Mouse (Mus musculus): ENCODE measurements around the gene Rsph14.

DNA sequence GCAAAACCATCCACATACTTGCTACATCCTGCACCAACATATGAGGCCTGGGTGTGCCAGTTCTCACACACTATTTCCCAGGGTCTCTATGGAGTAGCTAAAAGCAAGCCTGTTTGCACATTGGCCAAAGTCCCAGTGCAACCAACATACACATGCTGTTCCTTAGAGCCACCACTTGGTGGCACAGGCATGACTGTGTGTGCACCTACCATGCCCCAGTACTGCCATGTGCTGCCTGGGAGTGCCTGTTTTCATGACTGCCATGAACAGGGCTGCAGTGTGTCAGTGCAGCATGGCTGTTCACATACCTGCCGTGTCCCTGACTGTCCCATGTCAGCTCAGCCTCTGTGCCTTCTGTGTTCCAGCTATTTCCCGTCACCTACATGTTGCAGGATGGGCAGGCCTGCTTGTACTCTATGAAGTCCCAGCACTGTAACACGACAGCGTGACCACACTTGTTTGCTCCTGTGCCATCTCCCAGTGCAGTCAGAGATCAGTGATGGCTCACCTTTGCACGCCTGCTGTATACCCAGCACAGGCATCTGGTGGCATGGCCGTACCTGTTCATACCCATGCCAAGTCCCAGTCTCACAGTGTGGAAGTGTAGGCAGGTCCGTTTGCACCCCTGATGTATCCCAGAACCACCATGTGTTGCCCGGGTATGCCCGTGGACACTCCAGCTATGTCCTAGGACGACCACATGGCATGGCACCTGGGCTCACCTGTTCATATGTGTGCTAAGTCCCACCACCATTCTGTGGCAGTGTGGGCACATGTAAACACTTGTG lies 95.2 kb downstream of the Rsph14 start:
- peak; percentile 91 for TF ChIP-seq CTCF (conservative IDR thresholded peaks at IDR 0.05; ENCODE audit: insufficient read depth, insufficient read length, low read depth, low read length)
- no peak for TF ChIP-seq POLR2A (IDR thresholded peaks at IDR 0.05; ENCODE audit: low read depth, low read length)
